Mouse (Mus musculus): Measurements from ENCODE around the gene Klf7. TPM values are rescaled to one million over a fixed set of nuclear protein-coding genes. Genes with fewer than 3 reads are reported as not detected.

The Klf7 gene
- polyA plus RNA-seq, 1 experiment from 2014 or later = 40.9 TPM

DNA sequence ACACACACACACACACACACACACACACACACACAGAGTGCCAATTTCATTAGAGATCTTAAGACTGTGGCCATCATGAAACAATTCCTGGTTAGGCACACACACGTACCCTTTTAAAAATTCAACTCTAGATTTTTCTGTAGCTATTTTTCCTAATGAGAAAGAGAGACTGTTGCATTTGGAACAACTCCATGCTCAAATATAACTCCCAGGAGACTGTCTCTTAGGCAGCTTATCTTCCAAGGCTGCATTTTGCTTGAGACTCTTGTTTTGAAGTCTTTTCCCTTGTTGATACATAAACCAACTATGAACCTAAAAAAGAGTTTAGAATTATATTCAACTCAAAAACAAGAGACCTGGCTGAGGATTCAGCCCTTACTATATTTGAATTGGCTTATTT is 108.0 kb downstream of the Klf7 start:
- no peak for DNase-seq (ENCODE audit: low spot score)
- no peak overlapping the region for H3K9ac ChIP-seq (replicated peaks; ENCODE audit: low read depth)
- H3K36me3 ChIP-seq (ENCODE audit: insufficient read depth, low read length) = no peaks in the 10 kb centered on the region
- H3K4me2 ChIP-seq (replicated peaks; ENCODE audit: low read depth, low read length) = no peak overlapping the region
- no peaks in the 10 kb centered on the region for H3K27me3 ChIP-seq (replicated peaks; ENCODE audit: insufficient read depth, low read length)
- WGBS = 79% methylated on average over 1 of the region's 1 CpGs
- H3K4me3 ChIP-seq (ENCODE audit: low read depth, low read length) = no peak overlapping the region
- H3K27ac ChIP-seq (ENCODE audit: low read length) = no peak overlapping the region
- peaks cover 8% of the 10 kb centered on the region; the same call in 1 of the 2 replicates for H3K4me1 ChIP-seq (ENCODE audit: insufficient read depth, low read depth, low read length)
- no peak for ATAC-seq
- TF ChIP-seq EP300 (IDR thresholded peaks at IDR 0.05) (no peak), CTCF (IDR thresholded peaks at IDR 0.05) (no peak)
- no peaks in the 10 kb centered on the region for H3K9me3 ChIP-seq (ENCODE audit: low read length)

DNA sequence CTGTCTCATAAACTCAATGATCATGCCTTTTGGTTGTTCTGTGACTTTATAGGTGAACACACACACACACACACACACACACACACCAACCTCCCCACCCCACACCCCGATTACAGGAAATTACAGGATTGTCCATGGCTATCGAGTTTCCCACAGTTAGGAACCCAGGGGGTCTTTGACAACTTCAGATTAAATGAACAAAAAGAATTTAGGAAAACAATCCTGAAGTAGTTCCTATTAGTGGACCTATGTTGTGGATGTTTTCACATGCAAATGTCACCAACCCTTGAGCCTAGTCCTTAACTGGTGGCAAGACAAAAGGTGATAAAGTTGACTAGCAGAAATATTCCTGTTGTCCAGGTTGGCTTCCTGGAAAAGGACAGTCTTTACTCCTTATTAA is 113.1 kb downstream of the Klf7 start:
- WGBS = 54% methylated on average over 2 of the region's 2 CpGs
- Histone ChIP-seq H3K4me1 (ENCODE audit: insufficient read depth, low read depth, low read length) (no peaks in the 10 kb centered on the region), H3K9ac (replicated peaks; ENCODE audit: low read depth) (no peak overlapping the region), H3K9me3 (ENCODE audit: low read length) (no peaks in the 10 kb centered on the region), H3K36me3 (ENCODE audit: insufficient read depth, low read length) (no peaks in the 10 kb centered on the region), H3K27me3 (replicated peaks; ENCODE audit: insufficient read depth, low read length) (no peaks in the 10 kb centered on the region), H3K4me3 (ENCODE audit: low read depth, low read length) (no peak overlapping the region), H3K4me2 (replicated peaks; ENCODE audit: low read depth, low read length) (no peak overlapping the region), H3K27ac (ENCODE audit: low read length) (no peak overlapping the region)
- DNase-seq (ENCODE audit: low spot score) (no peak), ATAC-seq (no peak)
- TF ChIP-seq EP300 (IDR thresholded peaks at IDR 0.05) (no peak), CTCF (IDR thresholded peaks at IDR 0.05) (no peak)

DNA sequence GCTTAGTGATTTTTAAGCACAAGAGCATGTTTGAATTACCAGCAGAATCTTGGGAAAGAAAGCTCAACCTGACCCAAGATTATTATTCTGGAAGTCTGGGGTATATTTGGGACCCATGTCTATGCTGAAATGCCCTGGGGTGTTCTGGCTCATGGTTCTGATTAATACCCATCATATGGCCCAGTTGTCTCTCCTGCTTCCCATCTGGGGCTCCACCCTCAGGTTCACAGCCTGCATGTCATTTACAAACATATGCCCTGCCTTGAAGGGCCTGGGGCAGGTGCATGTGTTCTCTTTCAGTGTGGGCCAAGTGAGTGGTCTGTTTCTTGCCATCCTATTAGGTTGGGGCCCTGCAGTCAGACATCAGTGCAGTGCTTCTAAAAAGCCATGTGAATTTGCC is 114.1 kb downstream of the Klf7 start:
- no peak for TF ChIP-seq CTCF (IDR thresholded peaks at IDR 0.05)
- no peak for TF ChIP-seq EP300 (IDR thresholded peaks at IDR 0.05)
- Histone ChIP-seq H3K4me2 (replicated peaks; ENCODE audit: low read depth, low read length) (no peak overlapping the region), H3K4me1 (ENCODE audit: insufficient read depth, low read depth, low read length) (no peaks in the 10 kb centered on the region), H3K9ac (replicated peaks; ENCODE audit: low read depth) (no peak overlapping the region), H3K9me3 (ENCODE audit: low read length) (no peaks in the 10 kb centered on the region), H3K27ac (ENCODE audit: low read length) (no peak overlapping the region), H3K27me3 (replicated peaks; ENCODE audit: insufficient read depth, low read length) (no peaks in the 10 kb centered on the region), H3K36me3 (ENCODE audit: insufficient read depth, low read length) (no peaks in the 10 kb centered on the region), H3K4me3 (ENCODE audit: low read depth, low read length) (no peak overlapping the region)
- DNase-seq (ENCODE audit: low spot score) (no peak), ATAC-seq (no peak)

DNA sequence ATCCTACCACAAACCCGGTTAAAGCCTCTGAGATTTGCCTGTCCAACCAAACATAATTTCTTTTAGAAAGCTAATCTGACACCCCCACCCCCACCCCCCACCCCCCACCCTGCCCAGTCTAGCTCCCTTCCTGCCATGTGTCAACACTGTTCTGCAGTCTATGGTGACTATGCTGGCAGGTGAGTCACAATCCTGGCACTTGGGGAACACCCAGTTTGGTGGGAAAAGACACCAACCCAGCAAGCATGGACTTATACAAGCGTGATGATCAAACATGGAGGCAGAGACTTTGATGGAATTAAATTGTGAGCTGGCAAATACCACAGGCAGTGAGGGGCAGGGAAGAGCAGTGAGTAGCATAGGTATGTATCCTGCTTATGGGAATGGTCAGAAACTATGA is 116.9 kb downstream of the Klf7 start:
- no peaks in the 10 kb centered on the region for H3K9me3 ChIP-seq (ENCODE audit: low read length)
- H3K27me3 ChIP-seq (replicated peaks; ENCODE audit: insufficient read depth, low read length) = no peaks in the 10 kb centered on the region
- TF ChIP-seq EP300 (IDR thresholded peaks at IDR 0.05) = no peak
- TF ChIP-seq CTCF (IDR thresholded peaks at IDR 0.05) = no peak
- no peak overlapping the region for H3K4me2 ChIP-seq (replicated peaks; ENCODE audit: low read depth, low read length)
- no peak overlapping the region for H3K9ac ChIP-seq (replicated peaks; ENCODE audit: low read depth)
- H3K27ac ChIP-seq (ENCODE audit: low read length) = no peak overlapping the region
- 72% methylated on average over 2 of the region's 2 CpGs for WGBS
- no peaks in the 10 kb centered on the region for H3K4me1 ChIP-seq (ENCODE audit: insufficient read depth, low read depth, low read length)
- H3K36me3 ChIP-seq (ENCODE audit: insufficient read depth, low read length) = no peaks in the 10 kb centered on the region
- no peak for DNase-seq (ENCODE audit: low spot score)
- no peak overlapping the region for H3K4me3 ChIP-seq (ENCODE audit: low read depth, low read length)
- ATAC-seq = no peak

DNA sequence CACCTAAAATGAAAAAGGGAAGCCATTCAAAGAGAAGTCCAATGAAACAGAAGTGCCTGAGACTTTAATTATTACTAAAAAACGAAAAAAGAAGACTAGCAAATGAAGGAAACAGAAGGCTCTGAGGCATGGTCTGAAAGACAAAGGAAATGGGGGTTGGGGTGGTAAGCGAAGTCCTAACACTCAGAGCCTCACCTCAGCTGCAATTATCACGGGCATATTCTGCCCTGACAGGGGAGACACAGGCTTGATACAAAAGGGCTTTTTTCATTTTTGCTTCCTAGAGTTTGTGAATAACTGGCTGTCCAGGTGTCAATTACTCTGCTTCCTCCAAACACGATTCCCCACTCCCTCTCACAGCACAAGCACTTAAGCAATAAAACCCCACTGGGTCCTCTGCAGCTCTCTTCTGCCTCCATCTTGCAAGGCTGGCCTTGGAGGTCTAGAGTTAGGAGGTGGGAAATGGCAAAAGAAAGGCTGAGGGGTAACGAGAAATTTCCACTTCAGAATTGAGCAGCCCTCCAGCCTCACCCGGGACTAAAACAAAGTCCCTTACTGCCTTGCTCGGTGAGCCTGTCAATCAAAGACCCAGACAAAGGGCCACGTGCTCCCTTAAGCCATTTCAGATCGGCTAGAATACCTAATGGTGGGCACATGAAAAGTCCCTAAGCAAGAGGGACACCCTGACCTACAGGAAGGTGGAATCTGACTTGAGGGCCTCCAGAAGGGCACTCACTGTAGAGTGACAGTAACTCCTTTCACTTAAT is 118.4 kb downstream of the Klf7 start:
- no peaks in the 10 kb centered on the region for H3K27me3 ChIP-seq (replicated peaks; ENCODE audit: insufficient read depth, low read length)
- no peak overlapping the region for H3K9ac ChIP-seq (replicated peaks; ENCODE audit: low read depth)
- H3K4me3 ChIP-seq (ENCODE audit: low read depth, low read length) = no peak overlapping the region
- 40% methylated on average over 9 of the region's 9 CpGs for WGBS
- no peak overlapping the region for H3K27ac ChIP-seq (ENCODE audit: low read length)
- H3K4me2 ChIP-seq (replicated peaks; ENCODE audit: low read depth, low read length) = no peak overlapping the region
- H3K9me3 ChIP-seq (ENCODE audit: low read length) = no peaks in the 10 kb centered on the region
- no peaks in the 10 kb centered on the region for H3K36me3 ChIP-seq (ENCODE audit: insufficient read depth, low read length)
- no peaks in the 10 kb centered on the region for H3K4me1 ChIP-seq (ENCODE audit: insufficient read depth, low read depth, low read length)
- no peak for TF ChIP-seq CTCF (IDR thresholded peaks at IDR 0.05)
- TF ChIP-seq EP300 (IDR thresholded peaks at IDR 0.05) = no peak
- ATAC-seq (no peak), DNase-seq (ENCODE audit: low spot score) (no peak)

DNA sequence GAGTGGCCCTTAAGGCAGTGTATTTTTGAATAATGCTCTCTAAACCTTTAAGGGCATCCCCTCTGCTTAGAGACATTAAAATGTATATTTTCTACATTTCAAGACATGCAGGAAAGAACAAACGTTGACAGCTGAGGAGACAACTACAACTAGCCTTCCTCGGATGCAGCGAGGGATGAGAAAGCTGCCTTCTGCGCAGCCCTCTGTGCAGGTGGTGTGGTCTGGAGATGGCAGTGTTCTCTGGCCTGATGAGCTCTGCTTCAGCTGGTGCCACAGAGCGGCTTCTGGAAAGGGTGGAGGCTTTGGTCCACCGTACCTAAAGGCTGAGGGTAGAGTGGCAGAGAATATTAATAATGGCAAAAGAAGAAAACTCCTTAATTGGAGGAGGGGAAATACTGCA is 120.0 kb downstream of the Klf7 start:
- Histone ChIP-seq H3K27me3 (replicated peaks; ENCODE audit: insufficient read depth, low read length) (no peaks in the 10 kb centered on the region), H3K9ac (replicated peaks; ENCODE audit: low read depth) (no peak overlapping the region), H3K4me2 (replicated peaks; ENCODE audit: low read depth, low read length) (no peak overlapping the region), H3K9me3 (ENCODE audit: low read length) (no peaks in the 10 kb centered on the region), H3K4me3 (ENCODE audit: low read depth, low read length) (no peak overlapping the region), H3K4me1 (ENCODE audit: insufficient read depth, low read depth, low read length) (no peaks in the 10 kb centered on the region), H3K36me3 (ENCODE audit: insufficient read depth, low read length) (no peaks in the 10 kb centered on the region), H3K27ac (ENCODE audit: low read length) (no peak overlapping the region)
- ATAC-seq = no peak
- TF ChIP-seq EP300 (IDR thresholded peaks at IDR 0.05) = no peak
- no peak for TF ChIP-seq CTCF (IDR thresholded peaks at IDR 0.05)
- WGBS = 85% methylated on average over 6 of the region's 6 CpGs
- DNase-seq (ENCODE audit: low spot score) = no peak

DNA sequence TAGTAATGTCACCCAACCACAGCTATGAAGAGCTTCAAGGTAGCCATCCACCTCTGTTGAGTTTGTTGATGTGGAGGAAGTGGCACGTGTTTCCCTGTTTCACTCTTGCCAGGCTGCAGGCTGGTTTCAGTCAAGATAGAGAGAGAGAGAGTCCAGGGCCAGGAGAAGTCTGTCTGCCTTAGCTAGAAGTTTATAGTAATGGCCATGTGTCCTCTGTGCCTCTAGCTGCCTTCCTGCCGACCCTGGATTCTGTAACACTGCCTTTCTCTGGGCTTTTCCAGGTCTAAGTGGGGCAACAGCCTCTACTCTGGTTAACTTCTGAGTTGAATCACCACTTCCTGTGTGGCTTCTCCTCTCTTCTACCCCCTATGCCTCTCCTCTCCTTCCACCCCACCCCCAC is 121.5 kb downstream of the Klf7 start:
- TF ChIP-seq CTCF (IDR thresholded peaks at IDR 0.05) (no peak), EP300 (IDR thresholded peaks at IDR 0.05) (no peak)
- H3K9me3 ChIP-seq (ENCODE audit: low read length) = no peaks in the 10 kb centered on the region
- 64% methylated on average over 2 of the region's 2 CpGs for WGBS
- H3K27me3 ChIP-seq (replicated peaks; ENCODE audit: insufficient read depth, low read length) = no peaks in the 10 kb centered on the region
- no peak overlapping the region for H3K4me3 ChIP-seq (ENCODE audit: low read depth, low read length)
- DNase-seq (ENCODE audit: low spot score) (no peak), ATAC-seq (no peak)
- no peak overlapping the region for H3K27ac ChIP-seq (ENCODE audit: low read length)
- no peak overlapping the region for H3K9ac ChIP-seq (replicated peaks; ENCODE audit: low read depth)
- no peaks in the 10 kb centered on the region for H3K4me1 ChIP-seq (ENCODE audit: insufficient read depth, low read depth, low read length)
- no peak overlapping the region for H3K4me2 ChIP-seq (replicated peaks; ENCODE audit: low read depth, low read length)
- H3K36me3 ChIP-seq (ENCODE audit: insufficient read depth, low read length) = no peaks in the 10 kb centered on the region
